Mouse (Mus musculus): Measurements from ENCODE around the gene Tpmt. TPM values are rescaled to one million over a fixed set of nuclear protein-coding genes. Genes with fewer than 3 reads are reported as not detected.

Tpmt gene
- total and polyA plus RNA-seq, 3 experiments = 1.6 to 3.6 (median 3.1) TPM

- H3K4me2 ChIP-seq (ENCODE audit: insufficient read depth, low read depth, poor library complexity, severe bottlenecking) = no peak overlapping the region
Measured at GRCm38 (mm10) chr13:47072484-47072883, 27.9 kb upstream of the Tpmt start.

GRCm38 (mm10) chr13:47071871-47072270 lies 27.3 kb upstream of the Tpmt start:
- TF ChIP-seq ELF1 (IDR thresholded peaks at IDR 0.05; ENCODE audit: low read depth, low read length) = no peak
- no peak for TF ChIP-seq ZNF384 (IDR thresholded peaks at IDR 0.05; ENCODE audit: low read depth, low read length)
- TF ChIP-seq ZC3H11A (IDR thresholded peaks at IDR 0.05; ENCODE audit: low read depth, low read length) = no peak
- TF ChIP-seq NELFE (IDR thresholded peaks at IDR 0.05; ENCODE audit: low read depth, low read length) = no peak
- no peak for DNase-seq (ENCODE audit: extremely low read depth)
- H3K4me2 ChIP-seq (ENCODE audit: insufficient read depth, low read depth, poor library complexity, severe bottlenecking) = no peak overlapping the region
- H3K4me1 ChIP-seq (ENCODE audit: control insufficient read depth in 1 of 2, insufficient read depth in 2 of 2) = no peaks in the 10 kb centered on the region
- H3K9ac ChIP-seq (ENCODE audit: insufficient read depth, low read depth) = no peak overlapping the region
- no peak overlapping the region for H3K4me3 ChIP-seq (replicated peaks in 1 of 3; ENCODE audit: low read depth in 2 of 3, low read length in 2 of 3, poor library complexity in 1 of 3)
- peaks cover 2 to 81% of the 10 kb centered on the region in 2 experiments for H3K36me3 ChIP-seq (replicated peaks in 1 of 2; ENCODE audit: control insufficient read depth in 1 of 2, insufficient read depth in 1 of 2, low read length in 1 of 2)
- H3K27me3 ChIP-seq (replicated peaks) = no peaks in the 10 kb centered on the region
- in situ Hi-C loops (cut with MboI; ENCODE audit: low pct_ligation_motif_present, low pct_unique_long_range_greater_than_20kb, low sequenced_read_pairs) = no loop called here
- no peaks in the 10 kb centered on the region for H3K9me3 ChIP-seq (replicated peaks; ENCODE audit: low read length)
- H3K79me2 ChIP-seq (replicated peaks; ENCODE audit: control insufficient read depth, extremely low read depth, insufficient read depth, poor library complexity, severe bottlenecking) = no peaks in the 10 kb centered on the region
- dilution Hi-C loops (cut with MboI; ENCODE audit: extremely low pct_ligation_motif_present, extremely low pct_unique_long_range_greater_than_20kb, low sequenced_read_pairs) = no loop called here
- H3K27ac ChIP-seq (ENCODE audit: insufficient read depth, low read depth) = no peak overlapping the region

More at GRCm38 (mm10) chr13:47072484-47072883, 27.9 kb upstream of the Tpmt start:
- Histone ChIP-seq H3K9me3 (replicated peaks; ENCODE audit: low read length) (no peaks in the 10 kb centered on the region), H3K4me3 (replicated peaks in 1 of 3; ENCODE audit: low read depth in 2 of 3, low read length in 2 of 3, poor library complexity in 1 of 3) (no peak overlapping the region), H3K9ac (ENCODE audit: insufficient read depth, low read depth) (no peak overlapping the region), H3K27me3 (replicated peaks) (no peaks in the 10 kb centered on the region), H3K79me2 (replicated peaks; ENCODE audit: control insufficient read depth, extremely low read depth, insufficient read depth, poor library complexity, severe bottlenecking) (no peaks in the 10 kb centered on the region), H3K4me1 (ENCODE audit: control insufficient read depth in 1 of 2, insufficient read depth in 2 of 2) (no peaks in the 10 kb centered on the region), H3K27ac (ENCODE audit: insufficient read depth, low read depth) (no peak overlapping the region), H3K36me3 (replicated peaks in 1 of 2; ENCODE audit: control insufficient read depth in 1 of 2, insufficient read depth in 1 of 2, low read length in 1 of 2) (peaks cover under 1 to 81% of the 10 kb centered on the region in 2 experiments)
- dilution Hi-C loops (cut with MboI; ENCODE audit: extremely low pct_ligation_motif_present, extremely low pct_unique_long_range_greater_than_20kb, low sequenced_read_pairs) = no loop called here
- TF ChIP-seq RAD21 (IDR thresholded peaks at IDR 0.05; ENCODE audit: low read depth, low read length) = no peak
- TF ChIP-seq MYC (IDR thresholded peaks at IDR 0.05; ENCODE audit: low read depth, low read length) = no peak
- no peak for TF ChIP-seq MAFK (IDR thresholded peaks at IDR 0.05; ENCODE audit: insufficient replicate concordance, low read length)
- no peak for TF ChIP-seq SIN3A (IDR thresholded peaks at IDR 0.05; ENCODE audit: low read length)
- in situ Hi-C loops (cut with MboI; ENCODE audit: low pct_ligation_motif_present, low pct_unique_long_range_greater_than_20kb, low sequenced_read_pairs) = no loop called here
- no peak for DNase-seq (ENCODE audit: extremely low read depth)

- Histone ChIP-seq H3K27me3 (replicated peaks) (no peaks in the 10 kb centered on the region), H3K79me2 (replicated peaks; ENCODE audit: control insufficient read depth, extremely low read depth, insufficient read depth, poor library complexity, severe bottlenecking) (no peaks in the 10 kb centered on the region), H3K9me3 (replicated peaks; ENCODE audit: low read length) (no peaks in the 10 kb centered on the region), H3K9ac (ENCODE audit: insufficient read depth, low read depth) (no peak overlapping the region), H3K27ac (ENCODE audit: insufficient read depth, low read depth) (no peak overlapping the region), H3K36me3 (replicated peaks in 1 of 2; ENCODE audit: control insufficient read depth in 1 of 2, insufficient read depth in 1 of 2, low read length in 1 of 2) (peaks cover 5 to 80% of the 10 kb centered on the region in 2 experiments), H3K4me1 (ENCODE audit: control insufficient read depth in 1 of 2, insufficient read depth in 2 of 2) (no peaks in the 10 kb centered on the region), H3K4me2 (ENCODE audit: insufficient read depth, low read depth, poor library complexity, severe bottlenecking) (no peak overlapping the region), H3K4me3 (replicated peaks in 1 of 3; ENCODE audit: low read depth in 2 of 3, low read length in 2 of 3, poor library complexity in 1 of 3) (no peak overlapping the region)
- TF ChIP-seq ETS1 (conservative IDR thresholded peaks at IDR 0.05; ENCODE audit: low read depth, low read length) (no peak), RCOR1 (conservative IDR thresholded peaks at IDR 0.05; ENCODE audit: low read depth, low read length) (no peak), PAX5 (IDR thresholded peaks at IDR 0.05; ENCODE audit: low read length) (no peak), TBP (conservative IDR thresholded peaks at IDR 0.05; ENCODE audit: low read depth, low read length) (no peak), KAT2A (IDR thresholded peaks at IDR 0.05; ENCODE audit: insufficient replicate concordance, low read length) (no peak), GABPA (IDR thresholded peaks at IDR 0.05; ENCODE audit: insufficient replicate concordance, low read depth, low read length) (no peak), USF1 (IDR thresholded peaks at IDR 0.05; ENCODE audit: low read depth, low read length) (no peak), RAD21 (IDR thresholded peaks at IDR 0.05; ENCODE audit: low read depth, low read length) (no peak), MAX (IDR thresholded peaks at IDR 0.05; ENCODE audit: low read length) (no peak), HCFC1 (IDR thresholded peaks at IDR 0.05; ENCODE audit: low read depth, low read length) (no peak), MYC (IDR thresholded peaks at IDR 0.05; ENCODE audit: low read depth, low read length) (no peak), BHLHE40 (IDR thresholded peaks at IDR 0.05; ENCODE audit: low read depth, low read length) (no peak), UBTF (IDR thresholded peaks at IDR 0.05; ENCODE audit: low read depth, low read length) (no peak), JUN (IDR thresholded peaks at IDR 0.05; ENCODE audit: insufficient read depth, low read depth, low read length) (no peak), CHD1 (IDR thresholded peaks at IDR 0.05; ENCODE audit: low read depth, low read length) (no peak), ZKSCAN1 (IDR thresholded peaks at IDR 0.05; ENCODE audit: borderline replicate concordance, low read depth, low read length) (no peak), IRF4 (IDR thresholded peaks at IDR 0.05; ENCODE audit: low read depth, low read length) (no peak)
- dilution Hi-C loops (cut with MboI; ENCODE audit: extremely low pct_ligation_motif_present, extremely low pct_unique_long_range_greater_than_20kb, low sequenced_read_pairs) (no loop called here), in situ Hi-C loops (cut with MboI; ENCODE audit: low pct_ligation_motif_present, low pct_unique_long_range_greater_than_20kb, low sequenced_read_pairs) (no loop called here)
- DNase-seq (ENCODE audit: extremely low read depth) = no peak
Measured at GRCm38 (mm10) chr13:47070329-47071080, 26.0 kb upstream of the Tpmt start.

Measured in CH12.LX (cell line).